Mouse (Mus musculus) kidney, postnatal 0 days (tissue): ENCODE results near the gene Cmtr1. TPM values are rescaled to one million over a fixed set of nuclear protein-coding genes. Genes with fewer than 3 reads are reported as not detected.

Source experiments
- ATAC-seq: fragments of 200-750 bp; cut with Nextera tagmentation; replicated peaks from 2 replicates; pipeline ENCODE4 v1.8.0; 2017; ENCODE audit warnings: low read depth, moderate number of reproducible peaks, moderate TSS enrichment, moderate library complexity; ENCODE audit not compliant: low FRiP score
- DNase-seq: peaks from one replicate; pipeline ENCODE4 v3.0.0-alpha.2; 2016; ENCODE audit warnings: low spot score
- H3K27ac ChIP-seq: fragments of 300-500 bp; sonication (generic); 2 replicates; pipeline ENCODE4 v1.5.1; 2014; ENCODE audit warnings: mild to moderate bottlenecking
- H3K27me3 ChIP-seq: fragments of 300-500 bp; sonication (generic); 2 replicates; pipeline ENCODE4 v1.6.1; 2014; ENCODE audit warnings: low read length, mixed read lengths; ENCODE audit not compliant: insufficient read depth
- H3K36me3 ChIP-seq: fragments of 300-500 bp; sonication (generic); 2 replicates; pipeline ENCODE4 v1.6.1; 2014; ENCODE audit warnings: low read length, mixed read lengths; ENCODE audit not compliant: insufficient read depth
- H3K4me1 ChIP-seq: fragments of 300-500 bp; sonication (generic); replicated peaks from 2 replicates; pipeline ENCODE4 v1.6.1; 2014; ENCODE audit warnings: antibody characterized with exemption, low read length, mixed read lengths; ENCODE audit not compliant: insufficient read depth
- H3K4me2 ChIP-seq: fragments of 300-500 bp; sonication (generic); 2 replicates; pipeline ENCODE4 v1.6.1; 2014; ENCODE audit warnings: mild to moderate bottlenecking, low read length, moderate library complexity, mixed read lengths
- H3K4me3 ChIP-seq: fragments of 300-500 bp; sonication (generic); replicated peaks from 2 replicates; pipeline ENCODE4 v1.5.1; 2014; ENCODE audit warnings: low read depth, low read length
- H3K9ac ChIP-seq: fragments of 300-500 bp; sonication (generic); 2 replicates; pipeline ENCODE4 v1.6.1; 2014; ENCODE audit warnings: low read depth, low read length
- H3K9me3 ChIP-seq: fragments of 300-500 bp; sonication (generic); replicated peaks from 2 replicates; pipeline ENCODE4 v1.6.1; 2016; ENCODE audit warnings: low read length, inconsistent platforms, mixed read lengths
- CTCF ChIP-seq: IDR thresholded peaks from 2 replicates; pipeline ENCODE4 v1.5.1; 2016; ENCODE audit warnings: antibody characterized with exemption, low read depth, mild to moderate bottlenecking, moderate library complexity
- WGBS: fragments of 180-500 bp; shearing (Covaris S2); extraction: QIAGEN DNeasy Blood & Tissue Kit; methylation state at CpG from one replicate; pipeline ENCODE4 v1.1.7; 2014; 5-methylcytosine and 5-hydroxymethylcytosine counted together
- polyA plus RNA-seq: library from polyadenylated mRNA; unstranded; fragments of >200 nt; fragmentation: Nextera tagmentation; extraction: Ambion mirVana; gene quantifications from 2 replicates; pipeline ENCODE4 v1.2.1, GENCODE M21; 2015

The Cmtr1 gene
- polyA plus RNA-seq, 1 experiment from 2014 or later, result 102 TPM

GRCm38 (mm10) chr17:29684275-29684674 lies 23.9 kb downstream of the Cmtr1 start:
- Histone ChIP-seq H3K9ac (no peak overlapping the region), H3K4me3 (no peak overlapping the region), H3K36me3 (peaks cover 60% of the 10 kb centered on the region), H3K4me1 (no peaks in the 10 kb centered on the region), H3K27me3 (no peaks in the 10 kb centered on the region), H3K27ac (no peak overlapping the region), H3K9me3 (no peaks in the 10 kb centered on the region), H3K4me2 (no peak overlapping the region)
- DNase-seq, result no peak
- TF ChIP-seq CTCF, result no peak
- 91% methylated on average over 4 of the region's 4 CpGs for WGBS
- ATAC-seq, result no peak

- H3K4me3 ChIP-seq, result no peak overlapping the region
- H3K4me1 ChIP-seq, result no peaks in the 10 kb centered on the region
- TF ChIP-seq CTCF, result no peak
- H3K9ac ChIP-seq, result no peak overlapping the region
- no peak overlapping the region for H3K4me2 ChIP-seq
- 97% methylated on average over 5 of the region's 5 CpGs for WGBS
- no peaks in the 10 kb centered on the region for H3K9me3 ChIP-seq
- H3K36me3 ChIP-seq, result peaks cover 58% of the 10 kb centered on the region
- DNase-seq (no peak), ATAC-seq (no peak)
- no peaks in the 10 kb centered on the region for H3K27me3 ChIP-seq
- no peak overlapping the region for H3K27ac ChIP-seq
Measured at GRCm38 (mm10) chr17:29686771-29687170, 26.4 kb downstream of the Cmtr1 start.

GRCm38 (mm10) chr17:29687373-29687772 lies 27.0 kb downstream of the Cmtr1 start:
- no peak for TF ChIP-seq CTCF
- 67% methylated on average over 6 of the region's 6 CpGs for WGBS
- H3K36me3 ChIP-seq, result peaks cover 52% of the 10 kb centered on the region
- no peak overlapping the region for H3K9ac ChIP-seq
- H3K4me3 ChIP-seq, result no peak overlapping the region
- DNase-seq (no peak), ATAC-seq (no peak)
- H3K4me2 ChIP-seq, result no peak overlapping the region
- no peaks in the 10 kb centered on the region for H3K27me3 ChIP-seq
- H3K9me3 ChIP-seq, result no peaks in the 10 kb centered on the region
- H3K27ac ChIP-seq, result no peak overlapping the region
- H3K4me1 ChIP-seq, result no peaks in the 10 kb centered on the region

GRCm38 (mm10) chr17:29688610-29689009 lies 28.2 kb downstream of the Cmtr1 start:
- no peaks in the 10 kb centered on the region for H3K9me3 ChIP-seq
- TF ChIP-seq CTCF, result no peak
- H3K4me3 ChIP-seq, result no peak overlapping the region
- no peak overlapping the region for H3K4me2 ChIP-seq
- H3K9ac ChIP-seq, result no peak overlapping the region
- H3K27ac ChIP-seq, result no peak overlapping the region
- DNase-seq (no peak), ATAC-seq (no peak)
- WGBS, result 91% methylated on average over 10 of the region's 10 CpGs
- H3K27me3 ChIP-seq, result no peaks in the 10 kb centered on the region
- peaks cover 50% of the 10 kb centered on the region for H3K36me3 ChIP-seq
- no peaks in the 10 kb centered on the region for H3K4me1 ChIP-seq

GRCm38 (mm10) chr17:29690257-29690656 lies 29.9 kb downstream of the Cmtr1 start:
- WGBS, result 45% methylated on average over 6 of the region's 6 CpGs
- H3K4me1 ChIP-seq, result no peaks in the 10 kb centered on the region
- H3K27ac ChIP-seq, result no peak overlapping the region
- H3K4me3 ChIP-seq, result no peak overlapping the region
- ATAC-seq (no peak), DNase-seq (no peak)
- TF ChIP-seq CTCF, result no peak
- H3K36me3 ChIP-seq, result peaks cover 62% of the 10 kb centered on the region
- H3K9ac ChIP-seq, result no peak overlapping the region
- H3K27me3 ChIP-seq, result no peaks in the 10 kb centered on the region
- no peak overlapping the region for H3K4me2 ChIP-seq
- H3K9me3 ChIP-seq, result no peaks in the 10 kb centered on the region

GRCm38 (mm10) chr17:29692827-29693226 lies 32.4 kb downstream of the Cmtr1 start:
- ATAC-seq (no peak), DNase-seq (no peak)
- Histone ChIP-seq H3K4me3 (no peak overlapping the region), H3K36me3 (peaks cover 62% of the 10 kb centered on the region), H3K9ac (no peak overlapping the region), H3K9me3 (no peaks in the 10 kb centered on the region), H3K4me1 (no peaks in the 10 kb centered on the region), H3K27me3 (no peaks in the 10 kb centered on the region), H3K27ac (no peak overlapping the region), H3K4me2 (no peak overlapping the region)
- no peak for TF ChIP-seq CTCF
- WGBS, result 86% methylated on average over 2 of the region's 2 CpGs

GRCm38 (mm10) chr17:29693571-29693970 lies 33.2 kb downstream of the Cmtr1 start:
- TF ChIP-seq CTCF, result no peak
- Histone ChIP-seq H3K27ac (no peak overlapping the region), H3K9ac (no peak overlapping the region), H3K36me3 (peaks cover 63% of the 10 kb centered on the region), H3K4me1 (no peaks in the 10 kb centered on the region), H3K4me2 (no peak overlapping the region), H3K27me3 (no peaks in the 10 kb centered on the region), H3K9me3 (no peaks in the 10 kb centered on the region), H3K4me3 (no peak overlapping the region)
- ATAC-seq (no peak), DNase-seq (no peak)
- 66% methylated on average over 2 of the region's 2 CpGs for WGBS
